Mouse (Mus musculus) myocyte (in vitro differentiated cells): ENCODE data around the gene Olfr374.

ENCODE experiments used
- MAX ChIP-seq: IDR thresholded peaks from one replicate; pipeline ENCODE4 v1.6.1; 2011; ENCODE audit warnings: low read depth, mild to moderate bottlenecking, control low read depth
- POLR2A ChIP-seq: IDR thresholded peaks from one replicate; pipeline ENCODE4 v1.6.1; 2011; ENCODE audit warnings: low read depth, mild to moderate bottlenecking, control low read depth, moderate library complexity; ENCODE audit not compliant: insufficient read length

DNA sequence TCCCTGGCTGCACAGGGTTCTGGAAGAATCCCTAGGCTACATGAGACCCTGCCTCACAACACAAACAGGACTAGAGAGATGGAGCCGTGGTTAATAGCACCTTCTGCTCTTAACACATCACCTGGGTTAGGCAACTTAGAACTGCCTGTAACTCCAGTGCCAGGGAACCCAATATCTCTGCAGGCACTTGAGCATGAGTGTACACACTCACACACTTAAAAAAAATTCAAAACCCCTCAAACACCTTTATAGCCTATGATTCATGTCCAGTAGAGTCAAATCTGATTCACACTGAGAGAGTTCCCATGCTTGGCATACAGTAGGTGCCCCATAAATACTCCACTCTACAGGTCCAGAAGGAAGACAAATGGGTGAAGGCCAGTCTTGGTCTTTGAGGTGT, 25.6 kb downstream of the Olfr374 start:
- no peak for TF ChIP-seq MAX
- TF ChIP-seq POLR2A, result no peak
